Mouse (Mus musculus): ENCODE measurements around the gene Enho. TPM values are rescaled to one million over a fixed set of nuclear protein-coding genes. Genes with fewer than 3 reads are reported as not detected.

The Enho gene
- polyA plus RNA-seq, 1 experiment from 2014 or later: 92.1 TPM

DNA sequence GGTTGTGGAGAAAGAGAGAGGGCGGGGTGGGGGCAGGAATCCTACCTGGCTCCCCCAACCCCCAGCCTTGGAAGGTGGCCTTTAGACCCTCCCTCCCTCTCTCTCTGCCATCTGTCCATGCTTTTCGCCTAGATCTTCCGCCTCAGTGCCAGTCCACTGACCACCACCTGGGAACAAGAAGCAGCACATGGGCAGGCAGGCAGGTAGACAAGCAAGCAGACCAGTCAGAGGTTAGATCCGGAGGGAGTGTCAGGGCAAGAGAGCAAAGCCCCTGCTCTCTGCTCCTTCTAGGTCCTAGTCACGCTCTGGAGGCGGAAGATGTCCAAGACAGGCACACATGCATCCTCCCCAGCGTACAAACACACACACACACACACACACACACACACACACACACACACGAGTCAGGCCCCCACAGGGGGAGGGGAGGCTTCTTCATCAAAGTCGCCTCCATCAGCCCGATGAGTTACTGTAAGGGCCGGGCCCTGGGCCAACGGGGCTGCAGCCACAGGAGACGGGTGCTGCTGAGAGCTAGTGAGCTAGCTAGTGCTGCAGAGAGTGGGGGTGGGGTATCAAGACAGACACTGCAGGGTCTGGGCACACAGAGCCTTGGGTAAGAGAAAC, 37.0 kb upstream of the Enho start:
- peaks cover 95% of the 10 kb centered on the region for H3K4me1 ChIP-seq (replicated peaks)
- peak overlapping the region; percentile 41 for H3K9ac ChIP-seq (replicated peaks)
- ATAC-seq: peak; percentile 61
- H3K27ac ChIP-seq: peak overlapping the region; percentile 73
- H3K36me3 ChIP-seq: no peaks in the 10 kb centered on the region; the same call in 1 of the 2 replicates
- 47% methylated on average over 12 of the region's 13 CpGs for WGBS
- no peaks in the 10 kb centered on the region for H3K9me3 ChIP-seq
- H3K27me3 ChIP-seq: no peaks in the 10 kb centered on the region
- H3K4me2 ChIP-seq (replicated peaks): 0 out of 2 replicates have a peak overlapping the region, but pooled peaks have one; percentile 9
- no peak overlapping the region for H3K4me3 ChIP-seq (replicated peaks)

DNA sequence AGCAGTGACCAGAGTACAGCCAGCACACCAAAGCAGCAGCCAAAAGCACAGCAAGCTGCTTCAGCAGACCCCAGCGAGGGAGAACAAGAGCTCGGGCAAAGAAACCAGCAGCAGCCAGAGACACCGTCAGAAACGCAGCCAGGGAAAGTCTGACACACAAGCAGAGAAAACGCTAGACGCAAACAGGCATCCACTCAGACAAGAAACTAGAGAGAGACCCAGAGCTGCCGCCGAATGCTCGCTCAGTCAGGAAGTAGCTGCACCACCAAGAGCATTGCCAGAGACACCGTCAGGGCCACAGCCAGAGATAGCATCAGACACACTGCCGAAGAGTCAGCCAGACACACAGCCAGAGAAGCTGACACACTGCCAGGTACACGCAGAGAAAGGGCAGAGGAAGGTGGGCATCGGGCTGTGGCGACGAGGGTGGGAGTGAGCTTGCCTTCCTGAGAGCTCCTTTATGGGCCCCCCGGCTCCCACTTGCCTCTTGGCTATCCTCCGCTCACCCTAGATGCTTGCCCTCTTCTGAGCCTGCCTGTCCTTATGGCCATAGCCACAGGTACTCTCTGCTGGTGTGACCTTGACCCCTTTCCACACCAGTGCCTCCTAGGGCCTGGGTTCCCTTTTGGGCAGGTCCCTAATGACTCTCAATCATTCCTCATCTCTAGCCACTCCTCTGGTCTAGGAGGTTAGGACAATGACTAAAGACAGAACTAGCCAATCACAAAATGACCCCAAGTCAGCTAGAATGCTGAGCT, 36.3 kb upstream of the Enho start:
- peak overlapping the region; percentile 41 for H3K9ac ChIP-seq (replicated peaks)
- H3K9me3 ChIP-seq: no peaks in the 10 kb centered on the region
- 73% methylated on average over 17 of the region's 17 CpGs for WGBS
- no peaks in the 10 kb centered on the region; the same call in 1 of the 2 replicates for H3K36me3 ChIP-seq
- no peak overlapping the region for H3K4me2 ChIP-seq (replicated peaks)
- ATAC-seq: no peak
- H3K27me3 ChIP-seq: no peaks in the 10 kb centered on the region
- peaks cover 97% of the 10 kb centered on the region for H3K4me1 ChIP-seq (replicated peaks)
- H3K4me3 ChIP-seq (replicated peaks): no peak overlapping the region
- H3K27ac ChIP-seq: peak overlapping the region; percentile 73

DNA sequence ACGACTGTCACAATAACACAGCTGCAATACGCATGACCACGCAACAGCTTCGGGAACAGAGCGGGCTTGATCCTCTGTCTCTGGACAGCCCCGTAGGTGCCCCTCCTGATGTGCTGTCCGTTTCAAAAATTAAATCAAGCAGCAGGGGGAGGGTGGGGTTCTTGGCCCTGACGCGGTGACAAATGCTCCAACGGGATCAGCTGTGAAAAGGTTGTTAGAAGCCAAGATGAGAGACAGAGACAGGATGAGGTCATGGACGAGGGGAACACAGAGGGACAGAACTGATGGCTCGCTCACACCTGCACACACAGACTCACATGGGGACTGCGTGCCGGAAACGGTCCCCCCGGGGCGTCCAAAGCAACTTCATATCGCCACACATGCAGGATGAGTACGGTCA, 33.1 kb upstream of the Enho start:
- 43% methylated on average over 19 of the region's 19 CpGs for WGBS
- H3K4me2 ChIP-seq (replicated peaks): no peak overlapping the region
- no peaks in the 10 kb centered on the region for H3K9me3 ChIP-seq
- ATAC-seq: no peak
- peaks cover 81% of the 10 kb centered on the region for H3K4me1 ChIP-seq (replicated peaks)
- H3K27me3 ChIP-seq: no peaks in the 10 kb centered on the region
- no peak overlapping the region for H3K4me3 ChIP-seq (replicated peaks)
- H3K9ac ChIP-seq (replicated peaks): peak overlapping the region; percentile 37; the same call in 1 of the 2 replicates
- H3K36me3 ChIP-seq: peaks cover 17% of the 10 kb centered on the region
- H3K27ac ChIP-seq: peak overlapping the region; percentile 86

DNA sequence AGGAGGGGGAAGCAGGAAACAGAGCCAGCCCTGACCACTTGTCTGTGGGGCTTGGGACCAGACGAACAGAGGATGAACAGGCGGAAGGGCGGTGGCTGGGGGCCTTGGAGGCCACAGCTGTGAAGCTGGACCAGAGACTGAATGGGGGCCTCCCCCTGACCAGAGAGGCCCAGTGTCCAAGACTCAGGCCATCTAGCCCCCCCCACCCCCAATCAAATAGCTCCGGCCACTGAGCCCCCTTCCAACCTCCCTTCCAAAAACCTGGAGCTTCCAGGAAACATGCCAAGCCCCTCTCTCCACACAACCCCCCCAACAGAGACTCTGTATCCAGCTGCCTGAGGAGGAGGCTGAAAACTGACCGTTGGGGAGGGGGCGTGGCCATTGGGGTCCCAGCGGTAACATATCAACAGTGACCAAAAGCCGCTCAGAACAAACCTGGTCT, 32.4 kb upstream of the Enho start:
- Histone ChIP-seq H3K27ac (peak overlapping the region; percentile 86), H3K9ac (replicated peaks) (peak overlapping the region; percentile 53), H3K4me1 (replicated peaks) (peaks cover 75% of the 10 kb centered on the region), H3K4me2 (replicated peaks) (peak overlapping the region; percentile 26), H3K4me3 (replicated peaks) (no peak overlapping the region), H3K9me3 (no peaks in the 10 kb centered on the region), H3K36me3 (peaks cover 17% of the 10 kb centered on the region), H3K27me3 (no peaks in the 10 kb centered on the region)
- 24% methylated on average over 8 of the region's 8 CpGs for WGBS
- no peak for ATAC-seq

DNA sequence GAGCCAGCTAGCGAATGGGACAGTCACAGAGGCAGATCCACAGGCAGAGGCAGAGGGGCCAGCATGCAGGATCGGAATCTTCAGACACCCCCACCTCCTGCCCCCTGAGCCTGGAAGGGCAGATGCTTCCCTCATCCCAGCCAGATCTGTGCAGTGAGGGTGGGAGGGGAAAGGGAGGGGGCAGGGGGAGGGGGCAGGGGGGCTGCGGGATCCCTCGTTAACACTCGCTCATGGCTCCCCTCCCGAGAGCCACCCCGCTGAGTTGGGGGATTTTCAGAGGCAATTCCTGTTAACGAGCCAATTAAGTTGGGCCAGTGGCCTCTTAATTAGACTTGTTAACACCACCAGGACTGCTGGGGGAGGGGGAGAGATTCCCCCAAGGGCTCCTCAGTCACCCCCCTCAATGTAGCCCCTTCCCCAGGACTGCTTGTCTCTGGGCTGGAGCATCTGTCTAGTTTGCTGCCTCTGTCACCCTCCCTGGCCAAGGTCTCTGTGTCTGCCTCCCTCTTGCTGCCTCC, 31.9 kb upstream of the Enho start:
- H3K27ac ChIP-seq: peak overlapping the region; percentile 86
- H3K4me1 ChIP-seq (replicated peaks): peaks cover 69% of the 10 kb centered on the region
- H3K4me3 ChIP-seq (replicated peaks): no peak overlapping the region
- peak overlapping the region; percentile 26 for H3K4me2 ChIP-seq (replicated peaks)
- 10% methylated on average over 8 of the region's 8 CpGs for WGBS
- no peaks in the 10 kb centered on the region for H3K27me3 ChIP-seq
- H3K9me3 ChIP-seq: no peaks in the 10 kb centered on the region
- peak overlapping the region; percentile 53 for H3K9ac ChIP-seq (replicated peaks)
- ATAC-seq: peak; percentile 74
- H3K36me3 ChIP-seq: peaks cover 17% of the 10 kb centered on the region

DNA sequence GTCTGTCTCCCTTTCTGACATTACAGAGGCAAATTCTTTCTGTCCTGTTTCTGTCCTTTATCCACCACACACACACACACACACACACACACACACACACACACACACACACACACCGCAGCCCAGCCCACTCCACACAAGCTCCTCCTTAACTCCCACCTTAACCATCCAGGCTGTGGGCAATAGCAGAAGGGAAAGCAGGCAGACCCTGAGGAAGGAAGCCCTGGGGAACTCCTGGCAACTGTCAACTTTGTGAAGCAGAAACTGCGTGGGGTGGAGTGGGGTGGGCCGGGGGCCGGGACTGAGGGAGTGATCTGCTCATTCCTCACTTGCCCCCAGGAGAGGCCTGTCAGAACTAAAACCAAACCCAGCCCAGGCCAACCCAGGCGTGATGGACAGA, 31.4 kb upstream of the Enho start:
- no peaks in the 10 kb centered on the region for H3K27me3 ChIP-seq
- ATAC-seq: no peak; the same call in none of the 2 replicates
- no peak overlapping the region for H3K4me3 ChIP-seq (replicated peaks)
- H3K9me3 ChIP-seq: no peaks in the 10 kb centered on the region
- peaks cover 67% of the 10 kb centered on the region for H3K4me1 ChIP-seq (replicated peaks)
- peak overlapping the region; percentile 86 for H3K27ac ChIP-seq
- H3K36me3 ChIP-seq: peaks cover 20% of the 10 kb centered on the region
- WGBS: 39% methylated on average over 5 of the region's 5 CpGs
- 0 out of 2 replicates have a peak overlapping the region, but pooled peaks have one; percentile 53 for H3K9ac ChIP-seq (replicated peaks)
- peak overlapping the region; percentile 26; the same call in 1 of the 2 replicates for H3K4me2 ChIP-seq (replicated peaks)

DNA sequence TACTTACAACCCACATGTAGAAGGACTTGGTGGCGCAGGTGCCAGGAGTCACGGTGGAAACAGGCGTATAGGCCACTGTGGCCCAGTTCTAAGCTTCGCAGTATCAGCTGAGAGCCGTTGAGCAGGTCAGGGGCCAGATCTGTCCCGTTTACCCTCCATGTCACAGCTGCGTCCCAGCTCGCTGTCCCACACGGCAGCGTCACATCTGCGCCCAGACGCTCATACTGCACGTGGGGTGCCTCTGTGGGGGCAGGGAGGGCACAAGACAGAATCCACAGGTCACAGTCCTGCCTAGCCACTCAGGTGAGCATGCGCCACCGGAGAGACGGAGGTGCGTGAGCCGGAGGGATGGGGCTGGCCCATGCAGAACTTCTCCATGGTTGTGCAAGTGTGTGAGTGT, 30.7 kb upstream of the Enho start:
- Histone ChIP-seq H3K4me3 (replicated peaks) (no peak overlapping the region), H3K4me2 (replicated peaks) (no peak overlapping the region), H3K9me3 (no peaks in the 10 kb centered on the region), H3K9ac (replicated peaks) (no peak overlapping the region), H3K4me1 (replicated peaks) (peaks cover 60% of the 10 kb centered on the region), H3K27me3 (no peaks in the 10 kb centered on the region), H3K27ac (peak overlapping the region; percentile 86; the same call in 1 of the 2 replicates), H3K36me3 (peaks cover 23% of the 10 kb centered on the region)
- 78% methylated on average over 18 of the region's 18 CpGs for WGBS
- no peak for ATAC-seq

DNA sequence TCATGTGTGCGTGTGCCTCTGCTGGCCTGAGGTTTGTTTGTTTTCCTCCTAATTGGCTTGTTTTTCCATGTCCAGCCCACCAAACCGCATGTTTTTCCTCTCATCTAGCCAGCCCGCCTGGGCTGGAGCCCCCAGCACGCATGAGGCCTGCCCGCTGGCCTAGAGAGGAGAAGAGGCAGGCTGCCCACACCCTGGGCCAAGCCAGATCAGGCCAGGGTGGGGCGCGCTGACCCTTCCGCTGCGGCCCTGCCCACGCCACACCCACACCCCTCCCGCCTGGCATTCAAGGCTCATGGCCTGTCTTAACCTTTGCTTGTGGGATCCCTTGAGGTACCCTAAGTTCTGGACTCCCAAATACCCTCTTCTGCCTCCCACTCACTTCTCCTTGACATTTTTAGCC, 26.5 kb upstream of the Enho start:
- Histone ChIP-seq H3K27ac (no peak overlapping the region), H3K9me3 (no peaks in the 10 kb centered on the region), H3K9ac (replicated peaks) (no peak overlapping the region), H3K4me1 (replicated peaks) (peaks cover 60% of the 10 kb centered on the region), H3K4me3 (replicated peaks) (no peak overlapping the region), H3K27me3 (no peaks in the 10 kb centered on the region), H3K4me2 (replicated peaks) (no peak overlapping the region), H3K36me3 (peaks cover 48% of the 10 kb centered on the region)
- 79% methylated on average over 11 of the region's 11 CpGs for WGBS
- ATAC-seq: no peak

DNA sequence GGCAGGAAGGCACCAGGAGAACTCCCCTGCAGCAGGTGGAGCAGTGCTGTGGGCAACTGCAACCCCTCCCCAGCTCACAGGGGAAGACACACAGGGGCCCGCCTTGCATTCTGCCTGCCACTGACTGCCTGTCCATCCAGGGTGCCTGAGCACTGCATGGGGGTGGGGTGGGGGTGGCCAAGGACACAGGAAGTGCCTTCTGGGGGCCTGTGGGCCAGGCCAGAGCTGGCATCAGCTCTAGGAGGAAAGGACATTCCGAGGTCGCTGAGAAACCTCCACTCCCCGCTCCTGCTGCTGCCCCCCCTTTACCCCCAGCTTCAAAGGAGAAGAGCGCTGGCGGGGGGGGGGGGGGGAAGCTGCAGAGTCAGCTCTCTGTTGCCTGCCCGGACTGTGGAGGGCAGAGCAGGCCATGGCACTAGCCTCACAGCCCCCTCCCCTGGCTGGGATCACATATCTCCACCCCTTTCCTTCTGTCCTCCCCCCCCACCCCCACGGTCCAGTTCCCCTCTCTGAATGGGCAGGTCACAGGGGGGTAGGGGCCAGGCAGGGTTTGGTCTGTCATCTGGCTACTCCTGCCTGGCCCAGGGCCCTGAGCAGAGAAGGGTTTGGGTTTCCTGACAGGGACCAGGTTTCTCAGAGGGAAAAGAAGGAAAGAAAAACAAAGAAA, 25.0 kb upstream of the Enho start:
- WGBS: 10% methylated on average over 6 of the region's 8 CpGs
- Histone ChIP-seq H3K4me3 (replicated peaks) (no peak overlapping the region), H3K27me3 (no peaks in the 10 kb centered on the region), H3K4me2 (replicated peaks) (no peak overlapping the region), H3K4me1 (replicated peaks) (peaks cover 61% of the 10 kb centered on the region), H3K9ac (replicated peaks) (peak overlapping the region; percentile 39), H3K9me3 (no peaks in the 10 kb centered on the region), H3K36me3 (peaks cover 42% of the 10 kb centered on the region), H3K27ac (0 out of 2 replicates have a peak overlapping the region, but pooled peaks have one; percentile 10)
- 0 out of 2 replicates have a peak, but pooled peaks have one; percentile 17 for ATAC-seq

DNA sequence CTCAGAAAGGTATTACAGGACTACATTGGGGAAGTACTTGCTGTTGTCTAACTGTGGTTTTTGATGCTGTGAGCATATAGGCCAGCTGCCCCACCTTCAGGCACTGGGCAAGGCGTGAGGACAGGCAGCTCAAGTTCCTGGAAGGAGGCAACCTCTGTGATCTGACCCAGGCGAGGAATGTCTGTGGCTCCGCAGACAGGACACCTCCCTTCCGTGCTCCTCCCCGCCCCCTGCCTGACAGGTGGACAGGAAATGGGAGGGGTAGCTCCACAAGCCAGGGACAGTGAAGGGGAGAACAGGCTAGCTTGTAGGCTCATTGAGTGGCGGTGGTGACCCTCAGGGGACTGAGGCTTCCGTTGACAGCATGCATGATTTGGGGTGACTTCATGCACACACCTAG, 24.4 kb upstream of the Enho start:
- H3K27ac ChIP-seq: no peak overlapping the region

DNA sequence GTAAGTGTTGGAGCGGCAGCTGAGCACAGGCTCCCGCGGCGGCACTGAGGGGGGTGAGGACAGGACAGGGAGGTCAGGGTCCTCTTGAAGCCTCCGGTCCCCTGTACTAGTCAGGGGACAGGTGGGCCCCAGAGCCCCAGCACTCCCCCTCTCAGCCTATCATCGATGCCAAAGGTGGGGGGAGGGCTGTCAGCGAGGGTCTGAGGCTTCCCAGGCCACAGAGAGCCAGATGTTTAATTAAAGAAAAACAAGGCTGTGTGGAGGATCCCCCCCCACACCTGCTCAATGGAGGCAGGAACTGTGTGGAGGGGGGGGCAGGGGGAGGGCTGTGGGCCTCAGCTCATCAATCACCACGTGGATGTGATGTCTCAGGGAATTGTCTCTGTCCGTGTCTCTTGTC, 23.5 kb upstream of the Enho start:
- peaks cover 40% of the 10 kb centered on the region for H3K36me3 ChIP-seq
- no peak overlapping the region for H3K27ac ChIP-seq
- H3K4me1 ChIP-seq (replicated peaks): peaks cover 72% of the 10 kb centered on the region
- H3K27me3 ChIP-seq: no peaks in the 10 kb centered on the region
- no peak overlapping the region for H3K4me2 ChIP-seq (replicated peaks)
- H3K4me3 ChIP-seq (replicated peaks): no peak overlapping the region
- H3K9me3 ChIP-seq: no peaks in the 10 kb centered on the region
- ATAC-seq: no peak
- 56% methylated on average over 9 of the region's 9 CpGs for WGBS
- no peak overlapping the region for H3K9ac ChIP-seq (replicated peaks)

More for the DNA sequence above, 24.4 kb upstream of the Enho start:
- H3K9ac ChIP-seq (replicated peaks): peak overlapping the region; percentile 39; the same call in 1 of the 2 replicates
- peaks cover 63% of the 10 kb centered on the region for H3K4me1 ChIP-seq (replicated peaks)
- ATAC-seq: no peak
- H3K4me2 ChIP-seq (replicated peaks): no peak overlapping the region
- H3K36me3 ChIP-seq: peaks cover 44% of the 10 kb centered on the region
- no peaks in the 10 kb centered on the region for H3K9me3 ChIP-seq
- 56% methylated on average over 7 of the region's 7 CpGs for WGBS
- no peak overlapping the region for H3K4me3 ChIP-seq (replicated peaks)
- no peaks in the 10 kb centered on the region for H3K27me3 ChIP-seq
